Mouse (Mus musculus) megakaryocyte, embryonic 14.5 days (primary cell): ENCODE data around the gene Map4.

ENCODE experiments used
- FLI1 ChIP-seq: IDR thresholded peaks from 2 replicates; pipeline ENCODE4 v1.6.1; 2012; ENCODE audit warnings: low read length, inconsistent platforms, mixed read lengths
- GATA1 ChIP-seq: IDR thresholded peaks from 3 replicates; pipeline ENCODE4 v1.6.1; 2012; ENCODE audit warnings: mixed read lengths, low read length, inconsistent platforms, borderline replicate concordance

DNA sequence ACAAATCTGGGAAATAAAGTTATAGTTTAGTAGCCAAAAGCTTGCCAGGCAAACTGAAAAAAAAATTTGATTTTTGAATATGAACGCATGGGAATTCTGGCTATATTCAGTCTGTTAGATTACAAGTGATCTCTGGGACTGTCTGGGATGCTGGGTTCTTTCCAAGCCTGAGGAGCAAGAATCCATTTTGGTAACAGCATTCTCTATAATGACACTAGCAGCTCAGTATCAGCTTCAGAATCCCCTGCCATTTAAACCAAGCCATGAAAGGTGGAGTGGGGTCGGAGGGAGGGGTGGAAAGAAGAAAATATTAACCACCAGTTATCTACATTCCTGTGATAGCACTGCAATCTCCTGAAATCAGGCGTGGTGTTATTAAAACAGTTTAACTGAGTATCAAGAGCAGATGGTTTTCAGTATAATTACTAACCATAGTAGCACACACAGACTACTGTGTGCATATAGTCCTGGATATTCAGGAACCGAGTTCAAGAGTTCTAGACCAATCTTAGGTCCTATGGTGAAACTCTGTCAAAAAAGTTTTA is 38.6 kb downstream of the Map4 start:
- TF ChIP-seq GATA1, result no peak
- no peak for TF ChIP-seq FLI1
